In the genomic region with DNA sequence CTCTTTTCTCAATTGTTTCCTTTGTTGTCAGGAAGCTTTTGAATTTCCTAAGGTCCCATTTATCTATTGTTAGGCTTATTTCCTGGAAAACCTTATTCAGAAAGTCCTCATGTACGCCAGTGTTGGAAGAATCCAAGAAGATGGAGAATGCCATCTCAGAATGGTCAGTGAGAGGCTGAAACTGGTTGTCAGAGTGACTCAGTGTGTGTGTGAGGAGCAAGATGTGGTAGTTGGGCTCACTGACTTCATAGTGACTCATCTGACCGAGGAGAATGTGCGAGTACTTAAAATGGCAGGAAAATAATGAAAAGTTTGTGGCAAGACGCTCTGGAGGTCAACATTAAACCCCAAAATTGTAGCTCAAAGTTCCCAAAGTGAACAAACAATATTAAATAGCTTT, we compare ENCODE assay signal across 27 mouse cellular contexts. TPM values are rescaled to one million over a fixed set of nuclear protein-coding genes. Genes with fewer than 3 reads are reported as not detected.
DNase-seq lines count a peak whose midpoint lies in the region; TF ChIP-seq lines count a peak whose summit lies in the region.
"Had no signal": no experiment of that assay in that cellular context is flagged by ENCODE, and none has a peak within 500 bp of the region (broad histone marks: within the 10 kb centered on the region; RNA-seq: fewer than 3 reads in every experiment).

No protein-coding gene starts in this region.

- H3K27me3 ChIP-seq in C2C12 (ENCODE audit: control insufficient read depth, insufficient read depth, insufficient read length) = no peaks in the 10 kb centered on the region
- H3K27me3 ChIP-seq in cerebellum, adult 2 months (ENCODE audit: control insufficient read depth, insufficient read depth, low read length) = no peaks in the 10 kb centered on the region; the same call in 1 of the 2 replicates
- H3K27me3 ChIP-seq: embryonic facial prominence, embryonic 12.5 days; embryonic facial prominence, embryonic 15.5 days; forebrain, embryonic 13.5 days; heart, embryonic 13.5 days; hindbrain, embryonic 15.5 days had no signal

- no peak overlapping the region for H3K27ac ChIP-seq in cerebellum, adult 2 months (ENCODE audit: insufficient read depth, low read length)
- H3K27ac ChIP-seq: embryonic facial prominence, embryonic 12.5 days; embryonic facial prominence, embryonic 15.5 days; forebrain, embryonic 10.5 days; forebrain, embryonic 13.5 days; heart, embryonic 10.5 days; heart, embryonic 13.5 days; hindbrain, embryonic 15.5 days had no signal

- no peak overlapping the region for H3ac ChIP-seq in C2C12 (ENCODE audit: control insufficient read depth, insufficient read length, low read depth)

- no peaks in the 10 kb centered on the region for H3K36me3 ChIP-seq in C2C12 (ENCODE audit: control insufficient read depth, insufficient read depth)
- H3K36me3 ChIP-seq: embryonic facial prominence, embryonic 12.5 days; embryonic facial prominence, embryonic 15.5 days; forebrain, embryonic 10.5 days; heart, embryonic 10.5 days; heart, embryonic 13.5 days; hindbrain, embryonic 15.5 days had no signal

- no peaks in the 10 kb centered on the region for H3K79me2 ChIP-seq in C2C12 (ENCODE audit: control insufficient read depth, insufficient read depth)

- H3K4me1 ChIP-seq in cerebellum, adult 2 months (ENCODE audit: control insufficient read depth, insufficient read depth, low read length) = no peaks in the 10 kb centered on the region
- H3K4me1 ChIP-seq: embryonic facial prominence, embryonic 12.5 days; embryonic facial prominence, embryonic 15.5 days; forebrain, embryonic 10.5 days; forebrain, embryonic 13.5 days; heart, embryonic 10.5 days; heart, embryonic 13.5 days; hindbrain, embryonic 15.5 days had no signal

- no peak for TF ChIP-seq POLR2A in cerebellum, adult 2 months (IDR thresholded peaks at IDR 0.05; ENCODE audit: borderline replicate concordance, insufficient read depth, low read length)

- TF ChIP-seq CTCF in C2C12 (IDR thresholded peaks at IDR 0.05; ENCODE audit: control insufficient read depth, insufficient read depth, insufficient read length) = no peak
- TF ChIP-seq CTCF in cerebellum, adult 2 months (IDR thresholded peaks at IDR 0.05; ENCODE audit: borderline replicate concordance, insufficient read depth, low read depth, low read length) = no peak

- DNase-seq in 3T3-L1 (ENCODE audit: low read depth, low spot score) (peak; percentile 90), R1 (ENCODE audit: low read depth, low spot score) (peak; percentile 21)
- peak; percentile 22 for DNase-seq in fibroblast of lung, adult 2 months (ENCODE audit: low read depth)
- DNase-seq in testis, postnatal 10 days (ENCODE audit: low spot score) = no peak
- DNase-seq in urinary bladder, adult 18-20 months (ENCODE audit: low spot score in 2 of 2) = no peak
- no peak for DNase-seq in cerebellum, adult 2 months
- DNase-seq in thymus, postnatal 0 days (ENCODE audit: low spot score) = no peak
- DNase-seq: adrenal gland, adult 8-10 months; adrenal gland, postnatal 25 days; cerebellum, adult 11 months; cerebellum, adult 8-10 months; cerebellum, postnatal 14 days; gastrocnemius, postnatal 10 days; gastrocnemius, postnatal 36 days; heart, postnatal 14 days; heart, postnatal 4 days; kidney, adult 11 months; kidney, adult 8-10 months had no signal

- no peaks in the 10 kb centered on the region for H3K79me3 ChIP-seq in C2C12 (ENCODE audit: low read depth)

- WGBS in cerebellum, adult 2 months = 96% methylated on average over 4 of the region's 4 CpGs

- H3K4me3 ChIP-seq in C2C12 (ENCODE audit: insufficient read depth, poor library complexity, severe bottlenecking) = no peak overlapping the region
- no peak overlapping the region for H3K4me3 ChIP-seq in cerebellum, adult 2 months (replicated peaks; ENCODE audit: insufficient read depth, low read depth, low read length)
- H3K4me3 ChIP-seq: embryonic facial prominence, embryonic 12.5 days; embryonic facial prominence, embryonic 15.5 days; erythroblast, embryonic 14.5 days; forebrain, embryonic 10.5 days; forebrain, embryonic 13.5 days; heart, embryonic 10.5 days; heart, embryonic 13.5 days; hindbrain, embryonic 15.5 days had no signal

TF ChIP-seq in C2C12, 6 proteins besides CTCF, POLR2A, EP300 and RAD21:
- TF ChIP-seq USF1 (IDR thresholded peaks at IDR 0.05; ENCODE audit: low read depth) (no peak), MYOD1 (IDR thresholded peaks at IDR 0.05; ENCODE audit: control insufficient read depth, insufficient read length, low read depth) (no peak), MAX (IDR thresholded peaks at IDR 0.05) (no peak), FOSL1 (IDR thresholded peaks at IDR 0.05; ENCODE audit: insufficient read depth, low read length, poor library complexity, severe bottlenecking) (peak; percentile 92), MYOG (IDR thresholded peaks at IDR 0.05; ENCODE audit: control insufficient read depth, extremely low read depth, insufficient read length) (no peak), CEBPB (IDR thresholded peaks at IDR 0.05; ENCODE audit: low read depth) (no peak)

RNA-seq across cellular contexts. Expression of a gene that starts 59.4 kb away (rescaled TPM):
- polyA plus RNA-seq in C2C12 (2012; fragmentation: generic; extraction: Trizol) = 55.0 TPM
- 24.5 and 25.2 TPM in 2 replicates for polyA plus RNA-seq in cerebellum, adult 2 months (2012; rRNA removed)
- 83.4 and 85.0 TPM in 2 replicates for polyA plus RNA-seq in thymus, postnatal 0 days (2015; fragmentation: Nextera tagmentation; extraction: Ambion mirVana)

Comparison
In these comparisons a context has a peak if more than half of its experiments do, and no peak if none do; other contexts are left out.
1. DNase-seq: peak in 3T3-L1 (single experiment), R1 (single experiment) and fibroblast of lung, adult 2 months (single experiment); none in testis, postnatal 10 days (single experiment), urinary bladder, adult 18-20 months (0 of 2), cerebellum, adult 2 months (0 of 2) and thymus, postnatal 0 days (single experiment).